Mouse (Mus musculus): ENCODE data around the gene Cp.
"Not testable (repeated sequence)": the region's sequence is repeated elsewhere in the genome, so short reads cannot be mapped to it uniquely, and the experiment has no call there.

The Cp gene

GRCm38 (mm10) chr3:19956885-19957284 lies at the start of gene Cp:
Gene Cp, plus strand, starts transcription at chr3:19957054.
- TF ChIP-seq NANOG (IDR thresholded peaks at IDR 0.05; ENCODE audit: borderline replicate concordance, low read length) (no peak), CTCF (conservative IDR thresholded peaks at IDR 0.05; ENCODE audit: low read length) (no peak), POU5F1 (IDR thresholded peaks at IDR 0.05; ENCODE audit: borderline replicate concordance, low read length) (no peak)
- Histone ChIP-seq H3K36me3 (ENCODE audit: insufficient read depth, low read length) (no peaks in the 10 kb centered on the region), H3K27me3 (ENCODE audit: insufficient read depth, low read length) (no peaks in the 10 kb centered on the region)

GRCm38 (mm10) chr3:19948552-19948951 lies 8.3 kb upstream of the Cp start:
- Histone ChIP-seq H3K27me3 (ENCODE audit: insufficient read depth, low read length) (no peaks in the 10 kb centered on the region), H3K4me3 (replicated peaks; ENCODE audit: low read length) (no peak overlapping the region), H3K4me1 (replicated peaks; ENCODE audit: low read depth, low read length) (no peaks in the 10 kb centered on the region), H3K36me3 (ENCODE audit: insufficient read depth, low read length) (no peaks in the 10 kb centered on the region), H3K9me3 (ENCODE audit: low read length) (no peaks in the 10 kb centered on the region)
- TF ChIP-seq POU5F1 (IDR thresholded peaks at IDR 0.05; ENCODE audit: borderline replicate concordance, low read length): no peak
- no peak for TF ChIP-seq NANOG (IDR thresholded peaks at IDR 0.05; ENCODE audit: borderline replicate concordance, low read length)
- no peak for TF ChIP-seq CTCF (conservative IDR thresholded peaks at IDR 0.05; ENCODE audit: low read length)

More at GRCm38 (mm10) chr3:19956885-19957284, at the start of gene Cp:
- no peaks in the 10 kb centered on the region for H3K4me1 ChIP-seq (replicated peaks; ENCODE audit: low read depth, low read length)
- H3K9me3 ChIP-seq (ENCODE audit: low read length): no peaks in the 10 kb centered on the region
- H3K4me3 ChIP-seq (replicated peaks; ENCODE audit: low read length): no peak within 1 kb of the TSS

- not testable (repeated sequence) for H3K27me3 ChIP-seq (ENCODE audit: insufficient read depth, low read length); H3K4me3 ChIP-seq (replicated peaks; ENCODE audit: low read length); H3K4me1 ChIP-seq (replicated peaks; ENCODE audit: low read depth, low read length); H3K9me3 ChIP-seq (ENCODE audit: low read length); H3K36me3 ChIP-seq (ENCODE audit: insufficient read depth, low read length)
These were observed 7.5 kb upstream of the Cp start for GRCm38 (mm10) chr3:19949401-19949800.

GRCm38 (mm10) chr3:19953425-19953824 lies 3.4 kb upstream of the Cp start:
- no peaks in the 10 kb centered on the region for H3K4me1 ChIP-seq (replicated peaks; ENCODE audit: low read depth, low read length)
- TF ChIP-seq CTCF (conservative IDR thresholded peaks at IDR 0.05; ENCODE audit: low read length): no peak
- TF ChIP-seq NANOG (IDR thresholded peaks at IDR 0.05; ENCODE audit: borderline replicate concordance, low read length): no peak
- TF ChIP-seq POU5F1 (IDR thresholded peaks at IDR 0.05; ENCODE audit: borderline replicate concordance, low read length): no peak
- no peak overlapping the region for H3K4me3 ChIP-seq (replicated peaks; ENCODE audit: low read length)
- no peaks in the 10 kb centered on the region for H3K27me3 ChIP-seq (ENCODE audit: insufficient read depth, low read length)
- no peaks in the 10 kb centered on the region for H3K9me3 ChIP-seq (ENCODE audit: low read length)
- H3K36me3 ChIP-seq (ENCODE audit: insufficient read depth, low read length): no peaks in the 10 kb centered on the region

- Histone ChIP-seq H3K4me3 (replicated peaks; ENCODE audit: low read length) (no peak overlapping the region), H3K9me3 (ENCODE audit: low read length) (no peaks in the 10 kb centered on the region), H3K4me1 (replicated peaks; ENCODE audit: low read depth, low read length) (no peaks in the 10 kb centered on the region), H3K27me3 (ENCODE audit: insufficient read depth, low read length) (no peaks in the 10 kb centered on the region), H3K36me3 (ENCODE audit: insufficient read depth, low read length) (no peaks in the 10 kb centered on the region)
- TF ChIP-seq POU5F1 (IDR thresholded peaks at IDR 0.05; ENCODE audit: borderline replicate concordance, low read length): no peak
These were observed 3.0 kb upstream of the Cp start for GRCm38 (mm10) chr3:19953865-19954264.

GRCm38 (mm10) chr3:19958031-19958430 lies 1.2 kb downstream of the Cp start:
- Histone ChIP-seq H3K36me3 (ENCODE audit: insufficient read depth, low read length) (no peaks in the 10 kb centered on the region), H3K9me3 (ENCODE audit: low read length) (no peaks in the 10 kb centered on the region), H3K4me3 (replicated peaks; ENCODE audit: low read length) (no peak overlapping the region), H3K4me1 (replicated peaks; ENCODE audit: low read depth, low read length) (no peaks in the 10 kb centered on the region), H3K27me3 (ENCODE audit: insufficient read depth, low read length) (no peaks in the 10 kb centered on the region)
- TF ChIP-seq CTCF (conservative IDR thresholded peaks at IDR 0.05; ENCODE audit: low read length): no peak
- TF ChIP-seq NANOG (IDR thresholded peaks at IDR 0.05; ENCODE audit: borderline replicate concordance, low read length): no peak
- no peak for TF ChIP-seq POU5F1 (IDR thresholded peaks at IDR 0.05; ENCODE audit: borderline replicate concordance, low read length)

GRCm38 (mm10) chr3:19958983-19959382 lies 2.1 kb downstream of the Cp start:
- Histone ChIP-seq H3K36me3 (ENCODE audit: insufficient read depth, low read length) (no peaks in the 10 kb centered on the region), H3K27me3 (ENCODE audit: insufficient read depth, low read length) (no peaks in the 10 kb centered on the region), H3K4me3 (replicated peaks; ENCODE audit: low read length) (no peak overlapping the region), H3K9me3 (ENCODE audit: low read length) (no peaks in the 10 kb centered on the region), H3K4me1 (replicated peaks; ENCODE audit: low read depth, low read length) (no peaks in the 10 kb centered on the region)
- TF ChIP-seq NANOG (IDR thresholded peaks at IDR 0.05; ENCODE audit: borderline replicate concordance, low read length): no peak
- no peak for TF ChIP-seq CTCF (conservative IDR thresholded peaks at IDR 0.05; ENCODE audit: low read length)
- TF ChIP-seq POU5F1 (IDR thresholded peaks at IDR 0.05; ENCODE audit: borderline replicate concordance, low read length): no peak

GRCm38 (mm10) chr3:19960570-19961114 lies 3.8 kb downstream of the Cp start:
- H3K4me3 ChIP-seq (replicated peaks; ENCODE audit: low read length): no peak overlapping the region
- H3K9me3 ChIP-seq (ENCODE audit: low read length): no peaks in the 10 kb centered on the region
- TF ChIP-seq CTCF (conservative IDR thresholded peaks at IDR 0.05; ENCODE audit: low read length) (no peak), POU5F1 (IDR thresholded peaks at IDR 0.05; ENCODE audit: borderline replicate concordance, low read length) (no peak), NANOG (IDR thresholded peaks at IDR 0.05; ENCODE audit: borderline replicate concordance, low read length) (no peak)
- H3K4me1 ChIP-seq (replicated peaks; ENCODE audit: low read depth, low read length): no peaks in the 10 kb centered on the region
- H3K27me3 ChIP-seq (ENCODE audit: insufficient read depth, low read length): no peaks in the 10 kb centered on the region
- no peaks in the 10 kb centered on the region for H3K36me3 ChIP-seq (ENCODE audit: insufficient read depth, low read length)

GRCm38 (mm10) chr3:19961341-19961740 lies 4.5 kb downstream of the Cp start:
- Histone ChIP-seq H3K4me3 (replicated peaks; ENCODE audit: low read length) (no peak overlapping the region), H3K4me1 (replicated peaks; ENCODE audit: low read depth, low read length) (no peaks in the 10 kb centered on the region), H3K36me3 (ENCODE audit: insufficient read depth, low read length) (no peaks in the 10 kb centered on the region), H3K27me3 (ENCODE audit: insufficient read depth, low read length) (no peaks in the 10 kb centered on the region), H3K9me3 (ENCODE audit: low read length) (no peaks in the 10 kb centered on the region)
- TF ChIP-seq NANOG (IDR thresholded peaks at IDR 0.05; ENCODE audit: borderline replicate concordance, low read length): no peak
- TF ChIP-seq POU5F1 (IDR thresholded peaks at IDR 0.05; ENCODE audit: borderline replicate concordance, low read length): no peak
- no peak for TF ChIP-seq CTCF (conservative IDR thresholded peaks at IDR 0.05; ENCODE audit: low read length)

All from E14TG2a.4 (cell line).